Mouse (Mus musculus): Measurements from ENCODE around the gene Fgf13.

DNA sequence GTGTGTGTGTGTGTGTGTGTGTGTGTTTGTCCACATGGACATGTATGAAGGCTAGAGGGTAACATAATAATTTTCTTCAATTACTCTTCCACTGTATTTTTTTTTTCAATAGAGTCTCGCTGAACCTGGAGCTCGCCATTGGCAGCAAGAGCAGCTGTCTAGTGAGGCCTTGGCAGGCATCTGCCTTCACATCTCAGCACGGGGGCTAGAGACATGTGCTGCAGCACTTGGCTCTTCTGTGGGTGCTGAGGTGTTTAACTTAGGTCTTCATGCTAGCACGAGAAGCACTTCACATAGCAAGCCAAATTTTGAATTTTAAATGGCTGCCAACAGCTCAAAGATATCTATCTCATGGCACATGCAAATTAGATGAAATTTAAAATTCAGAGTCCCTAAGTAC lies 380.9 kb downstream of the Fgf13 start:
- no peak for TF ChIP-seq TCF12 (IDR thresholded peaks at IDR 0.05; ENCODE audit: low read depth, low read length)
- no peak for TF ChIP-seq POLR2A (IDR thresholded peaks at IDR 0.05; ENCODE audit: low read depth, low read length)
- no peak for TF ChIP-seq CTCF (conservative IDR thresholded peaks at IDR 0.05 in 1 of 2, IDR thresholded peaks at IDR 0.05 in 1 of 2; ENCODE audit: low read depth in 2 of 2, low read length in 2 of 2)
- no peak for TF ChIP-seq HCFC1 (IDR thresholded peaks at IDR 0.05; ENCODE audit: low read depth, low read length)
- TF ChIP-seq E2F4 (IDR thresholded peaks at IDR 0.05; ENCODE audit: insufficient replicate concordance, low read depth, low read length): no peak
- no peak for TF ChIP-seq MYC (IDR thresholded peaks at IDR 0.05; ENCODE audit: low read depth, low read length)
- no peak for TF ChIP-seq MXI1 (IDR thresholded peaks at IDR 0.05; ENCODE audit: low read depth, low read length)
- no peak for TF ChIP-seq SMC3 (IDR thresholded peaks at IDR 0.05; ENCODE audit: low read depth, low read length)
- TF ChIP-seq MAZ (IDR thresholded peaks at IDR 0.05; ENCODE audit: low read depth, low read length): no peak
- TF ChIP-seq RCOR1 (conservative IDR thresholded peaks at IDR 0.05; ENCODE audit: low read depth, low read length): no peak
- no peak for TF ChIP-seq NRF1 (IDR thresholded peaks at IDR 0.05; ENCODE audit: low read depth, low read length)
- TF ChIP-seq EP300 (IDR thresholded peaks at IDR 0.05; ENCODE audit: low read length): no peak
- TF ChIP-seq KAT2A (IDR thresholded peaks at IDR 0.05; ENCODE audit: insufficient replicate concordance, low read length): no peak
